Mouse (Mus musculus) heart, postnatal 10 days (tissue): Measurements from ENCODE around the gene Gm49711. TPM values are rescaled to one million over a fixed set of nuclear protein-coding genes. Genes with fewer than 3 reads are reported as not detected.
"Not testable (repeated sequence)": the region's sequence is repeated elsewhere in the genome, so short reads cannot be mapped to it uniquely, and the experiment has no call there.

Source experiments
- DNase-seq, 2 experiments: peaks; one replicate each; pipeline ENCODE4 v3.0.0; 2021
- intact Hi-C: fragments of 180-260 bp; cut with DNase I; formaldehyde crosslinking; loops from one replicate; pipeline ENCODE4 v1.15.1; 2025
- total RNA-seq, 2 experiments: library from RNA; stranded (reverse); gene quantifications; 2 replicates each; pipeline ENCODE4 v1.2.3; 2021

Gene Gm49711
- total RNA-seq, 2 experiments from 2014 or later, result not detected

DNA sequence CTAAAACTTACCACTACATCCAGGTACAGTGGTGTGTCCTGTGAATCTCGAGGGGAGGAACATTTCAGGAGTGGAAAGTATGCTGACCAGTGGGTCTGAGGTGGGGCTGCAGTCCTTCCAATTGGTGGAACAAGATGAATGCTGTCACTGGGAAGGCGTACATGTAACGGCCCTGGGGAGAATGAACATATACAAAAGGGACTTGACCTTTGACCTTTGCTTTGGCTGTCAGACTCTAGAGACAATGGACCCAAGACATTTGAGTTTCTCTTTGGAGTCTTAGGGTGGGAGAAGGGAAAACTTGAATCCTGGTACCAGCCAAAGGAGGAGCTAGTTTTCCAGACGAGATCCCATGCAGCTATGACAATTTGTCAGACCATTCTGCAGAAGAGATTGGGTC, 104.2 kb downstream of the Gm49711 start:
- intact Hi-C loops, result no loop called here
- DNase-seq, result no peak

DNA sequence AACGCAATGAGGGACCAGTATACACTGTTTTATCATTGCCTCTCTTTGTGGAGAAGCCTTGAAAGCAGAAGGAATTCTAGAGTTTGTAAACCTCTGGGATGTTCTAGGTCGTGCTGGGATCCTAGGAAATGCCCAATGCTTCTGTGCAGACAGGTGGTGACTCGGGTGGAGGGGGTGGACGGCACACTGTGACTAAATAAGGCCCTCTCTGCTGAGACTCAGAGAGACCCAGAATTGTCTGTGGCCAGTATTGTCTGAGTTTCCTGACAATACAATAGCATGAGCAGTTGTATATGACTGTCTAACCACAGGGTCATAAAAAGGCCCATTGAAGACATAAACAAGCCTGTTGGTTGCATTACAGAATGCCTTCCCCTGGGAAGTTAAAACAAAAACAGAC, 105.4 kb downstream of the Gm49711 start:
- DNase-seq, result no peak
- intact Hi-C loops, result no loop called here

DNA sequence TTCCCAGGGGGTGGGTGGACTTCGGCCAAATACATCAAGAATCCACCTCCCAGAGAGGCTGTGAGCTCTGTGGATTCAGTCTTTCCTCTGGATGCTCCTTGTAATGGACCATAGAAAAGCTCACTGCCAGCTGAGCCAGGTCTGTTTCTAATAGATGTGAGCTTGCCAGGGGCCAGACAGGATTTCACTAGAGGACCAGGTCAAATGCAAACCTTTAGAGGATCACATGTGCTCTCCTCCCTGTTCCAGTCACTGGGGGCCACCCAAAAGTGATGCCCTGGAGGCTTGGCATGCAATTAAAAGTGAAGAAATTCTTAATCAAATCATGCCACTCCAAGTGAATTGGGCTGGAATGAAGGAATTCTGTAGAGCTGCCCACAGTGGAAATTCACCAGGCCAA, 117.9 kb downstream of the Gm49711 start:
- no peak for DNase-seq
- intact Hi-C loops, result no loop called here

DNA sequence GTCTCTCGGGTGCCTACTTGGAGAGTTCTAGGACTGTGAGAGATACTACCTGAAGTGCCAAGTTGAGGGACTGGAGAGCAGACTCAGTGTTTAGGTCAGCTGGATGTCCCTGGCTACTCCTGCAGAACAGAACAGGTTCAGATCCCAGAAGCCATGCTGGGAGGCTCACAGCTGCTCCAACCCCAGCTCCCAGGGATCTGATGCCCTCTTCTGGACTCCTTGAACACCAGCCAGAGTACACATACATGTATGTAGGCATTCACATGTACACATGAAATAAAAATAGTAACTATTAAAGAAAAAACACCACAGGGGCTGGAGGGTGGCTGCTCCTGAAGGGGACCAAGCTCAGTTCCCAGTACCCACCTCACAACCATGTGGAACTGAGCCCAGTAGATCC, 119.6 kb downstream of the Gm49711 start:
- DNase-seq, result no peak
- intact Hi-C loops, result no loop called here

DNA sequence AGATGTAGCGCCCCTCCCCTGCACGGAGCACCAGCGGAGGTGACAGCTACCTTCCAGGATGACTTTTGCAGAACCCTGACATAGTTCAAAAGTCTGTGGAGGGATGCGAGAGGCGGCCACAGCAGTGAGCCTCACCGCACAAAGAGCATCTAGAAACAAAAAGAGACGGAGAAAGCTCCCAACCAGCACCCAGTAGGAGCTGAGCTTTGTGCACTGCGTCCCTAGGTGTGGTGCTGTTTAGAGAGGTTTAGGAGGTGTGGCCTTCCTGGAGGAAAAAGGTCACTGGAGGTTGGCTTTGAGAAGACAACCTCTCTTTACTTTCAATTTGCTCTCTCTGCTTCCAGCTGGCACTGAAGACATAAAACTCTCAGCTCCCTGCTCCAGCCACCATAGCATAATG, 121.2 kb downstream of the Gm49711 start:
- no peak for DNase-seq
- intact Hi-C loops, result no loop called here

DNA sequence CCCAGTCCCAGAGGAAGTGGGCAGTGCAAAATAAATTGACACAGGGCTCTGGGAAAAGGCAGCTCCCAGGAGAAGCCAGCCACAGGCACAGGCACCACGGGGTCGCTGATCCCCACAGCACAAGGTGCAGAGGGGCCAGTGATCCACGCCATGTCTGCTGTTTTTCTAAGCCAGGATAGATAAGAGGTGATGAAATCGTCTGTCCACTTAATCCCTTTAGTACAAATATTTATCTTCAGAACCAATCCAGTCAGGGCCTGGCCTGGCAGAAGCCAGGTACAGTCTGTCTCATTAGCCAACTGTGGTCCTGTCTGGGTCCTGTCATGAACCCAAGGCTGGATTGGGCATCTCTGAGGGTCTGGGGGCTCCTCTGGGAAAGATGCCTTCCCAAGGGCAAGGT, 125.4 kb downstream of the Gm49711 start:
- intact Hi-C loops, result no loop called here
- DNase-seq, result no peak

DNA sequence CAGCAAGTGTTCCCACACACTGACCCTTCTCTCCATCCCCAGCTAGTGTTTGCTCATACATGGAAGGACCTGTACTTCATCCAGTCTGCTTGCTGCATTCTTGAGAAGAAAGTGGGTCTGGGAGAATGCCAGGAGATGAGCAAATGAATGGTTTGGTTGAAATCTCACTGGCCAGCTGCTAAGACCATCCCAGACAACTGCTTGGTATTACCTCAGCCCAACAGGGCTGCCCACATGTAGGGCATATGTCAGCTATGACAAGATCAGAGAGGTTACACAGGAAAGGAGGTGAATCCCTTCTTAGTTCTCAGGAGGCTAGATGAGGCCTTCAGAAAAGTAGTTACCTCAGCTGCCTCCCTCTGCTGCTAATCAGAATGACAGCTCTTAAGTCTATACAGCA, 132.5 kb downstream of the Gm49711 start:
- DNase-seq, result no peak
- intact Hi-C loops, result no loop called here

DNA sequence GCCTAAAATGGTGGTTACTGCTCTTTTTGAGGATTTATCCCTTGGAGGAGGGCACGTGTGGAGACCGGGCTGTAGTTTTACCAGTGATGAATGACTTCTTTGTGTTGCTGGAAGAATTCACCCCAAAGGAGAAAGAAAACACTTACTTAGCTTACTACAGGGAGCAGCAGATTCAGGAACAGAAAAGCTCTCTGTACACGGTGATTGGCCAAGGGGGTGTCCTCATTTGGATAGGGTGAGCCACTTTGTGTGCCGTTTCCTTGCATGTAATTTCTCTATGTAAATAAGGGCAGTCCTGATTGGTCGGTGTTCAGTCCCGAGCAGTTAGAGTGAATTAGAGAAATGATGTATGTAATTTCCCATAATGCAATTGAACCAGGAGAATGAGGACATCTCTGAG, 137.0 kb downstream of the Gm49711 start:
- intact Hi-C loops, result no loop called here
- no peak for DNase-seq

DNA sequence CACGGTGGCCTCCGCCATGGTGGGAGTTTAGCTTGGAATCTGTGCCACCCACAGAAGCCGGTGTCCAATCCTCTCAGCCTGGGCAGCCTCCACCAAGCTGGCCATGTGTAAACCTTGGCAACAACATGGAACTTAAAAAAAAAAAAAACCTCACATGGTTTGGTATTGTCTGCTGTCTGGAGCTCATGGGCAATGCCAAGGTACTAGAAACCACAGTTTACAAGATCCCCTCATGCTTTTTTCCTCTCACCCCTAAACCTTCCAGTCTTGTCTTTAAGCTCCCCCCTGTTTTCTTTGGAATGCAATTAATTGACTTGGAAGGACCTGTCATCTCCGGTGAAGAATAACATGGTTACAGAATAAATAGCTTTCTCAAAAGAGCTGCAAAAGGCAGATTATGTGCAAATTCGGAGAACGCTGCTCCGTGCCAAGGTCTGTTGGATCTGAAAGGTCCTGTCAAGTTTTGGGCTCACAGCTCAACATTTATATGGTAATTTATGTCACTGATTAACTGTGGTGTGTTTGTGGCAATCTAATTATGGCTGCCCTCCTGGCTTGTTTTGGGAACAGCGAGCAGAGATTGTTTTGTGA, 138.7 kb downstream of the Gm49711 start:
- intact Hi-C loops, result no loop called here
- DNase-seq, result no peak

DNA sequence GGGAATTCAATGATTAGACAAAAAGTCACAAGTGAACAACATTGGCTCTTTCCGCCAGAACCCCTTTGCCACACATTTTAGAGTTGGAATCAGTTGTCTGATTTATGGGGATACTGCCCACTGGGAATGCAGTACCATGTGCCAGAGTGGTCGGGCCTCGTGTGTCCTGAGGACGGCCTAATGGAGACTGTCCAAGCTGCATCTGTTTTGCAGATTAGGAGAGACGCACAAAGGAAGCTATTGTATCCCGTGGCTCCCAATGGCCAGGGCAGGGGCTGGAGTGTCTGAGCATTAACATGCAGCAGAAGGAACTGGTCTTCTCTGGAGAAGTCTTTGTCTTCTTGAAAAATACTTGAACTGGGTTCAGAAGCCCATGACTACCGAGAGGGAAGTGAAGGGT, 142.5 kb downstream of the Gm49711 start:
- intact Hi-C loops, result no loop called here
- DNase-seq, result peak; percentile 46 to 49

DNA sequence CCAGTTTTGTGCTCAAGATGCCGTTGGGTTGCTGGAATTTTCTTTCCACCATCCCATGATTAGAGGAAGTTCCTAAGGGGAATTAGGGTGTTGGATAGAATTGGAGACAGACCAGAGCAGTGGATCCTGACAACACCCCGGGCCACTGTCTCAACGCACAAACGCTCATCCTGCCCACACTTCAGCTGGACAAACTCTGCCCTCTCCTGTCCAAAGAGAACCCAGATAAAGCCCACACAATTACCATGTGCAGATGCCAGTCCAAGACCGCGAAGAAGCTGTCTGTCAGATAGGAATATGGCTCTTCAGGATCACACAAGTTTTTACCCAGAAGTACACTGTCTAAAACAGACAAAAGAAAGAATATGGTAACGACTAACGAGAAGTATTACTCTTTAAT, 145.5 kb downstream of the Gm49711 start:
- no peak for DNase-seq
- intact Hi-C loops, result no loop called here

DNA sequence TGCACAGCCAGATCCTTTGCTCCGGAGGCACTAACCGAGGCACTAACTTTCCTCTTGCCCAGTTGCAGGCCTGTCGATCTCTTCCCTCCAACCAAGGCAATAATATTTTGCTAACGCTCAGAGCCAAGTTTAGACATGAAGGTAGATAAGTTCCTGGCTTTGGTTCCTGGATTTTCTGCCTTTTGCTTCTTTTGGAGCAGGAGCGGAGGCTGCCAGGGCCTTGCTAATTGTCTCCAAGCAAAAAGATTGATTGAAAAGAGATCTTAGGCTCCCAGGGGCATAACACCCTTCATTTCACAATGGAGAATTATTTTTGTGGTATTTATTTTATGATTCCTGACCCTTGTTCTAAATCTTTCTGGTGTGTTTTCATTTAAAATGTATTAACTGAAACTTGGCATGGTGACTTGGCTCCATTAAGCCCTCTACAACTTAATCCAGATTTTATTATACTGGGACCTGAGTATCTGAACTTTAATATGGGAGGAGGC, 151.2 kb downstream of the Gm49711 start:
- intact Hi-C loops, result no loop called here
- peak in 1 of 2 experiments; percentile 8 for DNase-seq

DNA sequence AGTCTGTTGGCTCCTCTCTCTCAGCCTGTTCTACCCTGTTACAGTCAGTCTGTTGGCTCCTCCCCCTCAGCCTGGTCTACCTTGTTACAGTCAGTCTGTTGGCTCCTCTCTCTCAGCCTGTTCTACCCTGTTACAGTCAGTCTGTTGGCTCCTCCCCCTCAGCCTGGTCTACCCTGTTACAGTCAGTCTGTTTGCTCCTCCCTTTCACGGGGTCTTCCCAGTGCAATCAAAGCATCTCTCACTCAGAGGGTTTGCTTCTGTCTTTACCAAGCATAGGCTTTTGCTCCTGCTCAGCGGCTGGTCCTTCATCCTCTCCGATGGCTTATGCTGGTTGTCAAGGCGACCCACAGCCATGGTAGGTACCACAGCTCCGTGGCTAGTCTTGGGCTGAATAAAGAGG, 152.2 kb downstream of the Gm49711 start:
- intact Hi-C loops, DNase-seq: not testable (repeated sequence)

DNA sequence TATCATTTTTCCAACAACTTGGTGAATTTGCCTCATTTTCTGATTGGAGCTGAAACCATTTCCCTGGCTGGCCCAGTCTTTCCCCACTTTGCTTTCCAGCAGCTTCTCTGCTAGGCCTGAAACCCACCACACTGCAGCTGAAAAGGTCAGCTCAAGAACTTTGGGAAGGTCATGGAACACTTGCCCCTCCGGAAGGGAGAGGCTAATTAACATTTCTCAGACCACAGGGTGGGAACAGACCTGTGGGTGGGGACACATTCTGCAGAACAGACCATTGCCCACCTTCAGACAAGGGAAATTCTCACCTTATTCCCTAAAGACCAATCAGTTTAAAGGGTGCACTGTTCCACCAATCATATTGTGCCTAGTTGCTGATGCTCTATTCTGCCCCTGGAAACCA, 155.8 kb downstream of the Gm49711 start:
- intact Hi-C loops, DNase-seq: not testable (repeated sequence)

DNA sequence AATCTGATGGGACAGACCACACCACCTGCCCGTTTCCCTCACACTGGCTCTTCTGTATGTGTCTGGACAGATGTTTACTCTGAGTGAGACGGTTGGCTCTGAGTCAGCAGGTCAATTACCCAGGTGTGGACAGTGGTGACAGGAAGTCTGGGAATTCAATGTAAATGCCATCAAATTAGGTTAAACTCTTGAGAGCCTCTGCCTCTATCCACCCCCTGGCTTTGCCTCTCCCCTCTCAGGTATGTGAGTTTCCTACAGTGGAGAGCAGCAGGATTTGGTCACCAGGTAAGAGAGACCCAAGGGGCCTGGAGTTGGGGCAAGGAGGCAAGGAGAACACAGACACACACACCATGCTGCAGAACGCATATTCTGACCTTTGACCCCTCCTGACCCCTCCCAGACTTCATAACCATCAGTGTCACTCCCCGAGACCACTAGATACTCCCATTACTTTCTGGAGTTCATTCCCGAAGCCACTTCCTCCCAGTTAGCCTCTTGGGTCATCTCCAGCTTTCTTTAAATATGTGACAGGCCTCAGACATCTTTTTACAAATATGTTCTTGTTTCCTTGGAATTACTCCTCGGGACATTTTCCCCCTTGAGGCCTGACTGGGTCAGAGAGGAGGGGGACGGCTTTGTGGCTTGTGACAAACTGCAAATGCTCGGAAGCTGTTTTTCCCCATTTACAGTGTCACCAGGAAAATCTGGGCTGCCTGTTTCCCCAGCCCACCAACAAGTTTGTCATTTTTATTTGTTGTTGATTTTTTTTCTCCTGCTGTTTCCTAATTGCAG, 157.7 kb downstream of the Gm49711 start:
- peak; percentile 43 to 52 for DNase-seq
- intact Hi-C loops, result no loop called here

DNA sequence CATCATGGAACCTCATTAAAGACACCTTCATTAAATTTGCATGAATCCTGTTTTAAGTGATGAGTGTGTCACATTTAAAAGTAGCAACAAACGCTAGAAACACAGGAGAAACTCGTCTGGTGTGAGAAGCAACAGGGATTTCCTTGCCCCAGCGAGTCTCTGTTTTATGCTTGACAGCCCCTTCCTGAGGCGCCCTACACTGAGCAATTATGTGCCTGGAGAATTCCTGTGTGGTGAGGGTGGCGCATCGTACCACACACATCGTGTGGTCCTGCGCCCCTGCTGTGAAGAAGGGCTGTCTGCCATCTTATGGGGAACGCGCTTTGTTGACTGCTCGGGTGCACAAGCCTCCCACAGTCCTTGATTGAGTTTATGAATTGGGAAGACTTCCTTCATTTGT, 162.6 kb downstream of the Gm49711 start:
- DNase-seq, result no peak
- intact Hi-C loops, result no loop called here

DNA sequence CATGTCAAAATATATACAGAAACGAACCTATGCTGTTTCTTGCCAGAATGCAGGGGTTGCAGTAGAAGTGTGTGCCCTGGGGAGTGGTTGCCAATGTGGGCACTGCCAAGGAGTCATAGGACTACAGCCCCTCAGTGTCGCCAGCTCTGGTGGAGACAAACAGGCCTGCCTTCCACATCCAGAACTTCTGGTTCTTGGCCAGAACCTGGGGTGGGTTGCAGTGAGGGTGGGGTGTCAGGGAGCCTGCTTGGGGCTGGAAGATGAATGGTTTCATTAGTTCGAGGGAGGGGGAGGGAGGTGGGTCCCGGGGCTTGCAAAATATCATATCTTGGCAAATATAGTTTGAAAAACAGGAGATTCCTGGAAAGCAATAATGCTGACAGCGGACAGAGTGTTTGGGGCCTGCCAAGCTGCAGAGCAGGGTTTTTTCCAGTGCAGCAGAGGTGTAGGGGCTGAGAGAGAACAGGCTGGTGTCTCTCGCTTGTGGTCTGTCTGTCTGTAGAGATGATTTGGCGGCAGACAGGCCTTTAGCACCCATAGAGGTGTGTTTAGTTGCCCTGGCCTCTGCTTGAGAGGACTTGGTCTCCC, 170.3 kb downstream of the Gm49711 start:
- intact Hi-C loops, result no loop called here
- DNase-seq, result no peak

DNA sequence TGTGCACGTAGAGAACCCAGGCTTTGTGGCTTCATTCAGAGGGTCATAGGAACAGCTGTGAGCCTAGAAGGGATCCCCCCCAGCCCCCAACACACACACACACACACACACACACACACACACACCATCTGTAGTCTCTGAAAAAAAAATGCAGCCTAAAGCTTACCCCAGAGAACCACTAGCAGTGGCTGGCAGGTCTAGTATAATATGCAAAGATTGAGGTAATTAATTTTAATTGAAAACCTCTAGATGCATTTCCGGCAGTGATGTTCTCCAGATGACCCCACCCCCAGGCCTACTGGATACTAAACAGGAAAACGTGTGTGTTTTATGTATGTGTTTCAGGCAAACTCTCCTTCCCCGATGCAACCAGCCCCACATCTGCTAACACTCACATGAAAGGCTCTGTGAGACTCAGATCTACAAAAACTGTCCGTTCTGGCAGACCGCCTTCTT, 172.4 kb downstream of the Gm49711 start:
- no peak for DNase-seq
- intact Hi-C loops, result no loop called here

DNA sequence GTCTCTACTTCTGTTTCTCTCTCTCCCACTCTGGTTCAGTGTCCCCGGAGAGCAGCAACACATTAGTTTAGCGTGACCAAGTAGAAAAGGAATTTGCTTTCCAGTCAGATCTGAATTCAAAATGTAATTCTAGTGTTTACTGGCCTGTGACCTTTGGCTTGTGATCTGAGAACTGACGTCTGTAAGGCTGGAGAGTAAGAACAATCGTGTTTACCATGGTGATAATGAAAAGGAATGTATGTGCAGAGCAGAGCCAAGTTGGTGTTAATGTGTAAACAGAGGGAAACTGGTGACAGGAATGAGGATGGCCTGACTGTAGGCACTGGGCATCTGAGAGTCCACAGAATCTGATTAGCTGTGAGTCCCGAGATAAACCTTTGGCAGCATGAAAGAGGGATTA, 176.4 kb downstream of the Gm49711 start:
- DNase-seq, result peak in 1 of 2 experiments; percentile 12
- intact Hi-C loops, result no loop called here

DNA sequence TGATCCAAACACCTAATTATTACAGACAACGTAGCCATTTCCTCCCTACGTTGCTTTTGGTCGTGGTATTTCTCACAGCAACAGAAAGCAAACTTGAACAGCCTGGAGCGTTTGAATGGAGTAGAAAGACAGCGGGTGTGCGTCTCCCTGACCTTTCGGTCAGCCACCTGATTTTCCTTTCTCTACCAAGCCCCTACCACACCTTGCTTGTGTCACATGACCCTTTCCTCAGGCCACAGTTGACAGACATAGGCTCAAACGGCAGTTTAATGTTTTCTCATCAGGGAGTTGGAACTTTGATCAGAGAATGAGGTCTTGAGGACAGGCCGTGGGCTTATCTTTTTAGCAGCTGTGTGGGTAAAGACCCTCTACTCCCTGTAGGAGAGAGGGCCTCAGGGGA, 177.1 kb downstream of the Gm49711 start:
- intact Hi-C loops, result no loop called here

More for the DNA sequence above, 177.1 kb downstream of the Gm49711 start:
- DNase-seq, result no peak
